Mouse (Mus musculus): ENCODE results near the gene Mex3b.

Gene Mex3b

GRCm38 (mm10) chr7:82867271-82868121 lies at the start of gene Mex3b:
TSS of gene Mex3b (plus strand) at chr7:82867333.
- DNase-seq (ENCODE audit: low spot score), result peak; percentile 30

- no peak for DNase-seq (ENCODE audit: low spot score)
Observed at GRCm38 (mm10) chr7:82819541-82819940, 47.6 kb upstream of the Mex3b start.

DNA sequence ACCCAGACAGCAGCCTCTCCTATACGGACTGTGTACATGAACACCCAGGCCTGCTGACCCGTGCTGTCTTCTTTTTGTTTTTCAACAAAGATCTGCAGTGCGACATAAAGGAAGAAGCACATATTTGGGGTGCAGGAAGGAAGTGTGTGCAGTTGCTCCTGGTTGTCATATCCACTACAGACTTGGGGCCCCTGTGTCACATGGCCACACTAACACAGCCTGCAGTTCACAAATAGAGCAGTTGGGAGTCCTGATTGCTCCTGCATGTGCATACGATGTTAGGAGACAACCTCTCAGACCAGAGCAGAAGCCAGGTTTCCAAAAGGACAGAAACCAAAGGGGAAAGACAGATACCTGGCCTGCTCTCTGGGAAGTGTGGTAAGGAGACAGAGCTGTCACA lies 46.5 kb upstream of the Mex3b start:
- DNase-seq (ENCODE audit: low spot score), result no peak

- no peak for DNase-seq (ENCODE audit: low spot score)
Observed at GRCm38 (mm10) chr7:82821501-82821900, 45.6 kb upstream of the Mex3b start.

- no peak for DNase-seq (ENCODE audit: low spot score)
Observed at GRCm38 (mm10) chr7:82822528-82822927, 44.6 kb upstream of the Mex3b start.

GRCm38 (mm10) chr7:82828193-82828592 lies 38.9 kb upstream of the Mex3b start:
- no peak for DNase-seq (ENCODE audit: low spot score)

GRCm38 (mm10) chr7:82829516-82829915 lies 37.6 kb upstream of the Mex3b start:
- DNase-seq (ENCODE audit: low spot score), result no peak

GRCm38 (mm10) chr7:82834471-82834870 lies 32.7 kb upstream of the Mex3b start:
- DNase-seq (ENCODE audit: low spot score), result no peak

DNA sequence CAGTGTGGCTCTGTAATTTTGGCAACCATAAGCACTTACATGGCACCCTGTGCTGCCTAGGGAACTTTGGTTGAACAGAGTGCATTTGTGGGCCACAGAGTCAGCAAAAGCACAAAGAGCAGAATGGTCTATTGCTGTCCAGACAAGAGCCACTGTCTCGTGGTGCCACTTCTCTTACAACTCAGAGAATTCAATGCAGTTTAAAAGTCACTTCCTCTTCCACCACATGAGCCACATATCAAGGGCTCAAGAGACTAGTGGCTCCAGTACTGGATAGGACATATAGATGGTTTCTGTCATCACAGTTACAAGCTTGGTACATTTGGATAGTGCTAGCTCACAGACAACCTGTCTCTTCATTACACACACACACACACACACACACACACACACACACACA lies 28.7 kb upstream of the Mex3b start:
- DNase-seq (ENCODE audit: low spot score), result no peak

- DNase-seq (ENCODE audit: low spot score), result no peak
Observed at GRCm38 (mm10) chr7:82838965-82839675, 28.0 kb upstream of the Mex3b start.

GRCm38 (mm10) chr7:82842222-82842920 lies 24.8 kb upstream of the Mex3b start:
- DNase-seq (ENCODE audit: low spot score), result no peak

- no peak for DNase-seq (ENCODE audit: low spot score)
Observed at GRCm38 (mm10) chr7:82850756-82851155, 16.4 kb upstream of the Mex3b start.

- DNase-seq (ENCODE audit: low spot score), result no peak
Observed at GRCm38 (mm10) chr7:82851670-82852069, 15.5 kb upstream of the Mex3b start.

DNA sequence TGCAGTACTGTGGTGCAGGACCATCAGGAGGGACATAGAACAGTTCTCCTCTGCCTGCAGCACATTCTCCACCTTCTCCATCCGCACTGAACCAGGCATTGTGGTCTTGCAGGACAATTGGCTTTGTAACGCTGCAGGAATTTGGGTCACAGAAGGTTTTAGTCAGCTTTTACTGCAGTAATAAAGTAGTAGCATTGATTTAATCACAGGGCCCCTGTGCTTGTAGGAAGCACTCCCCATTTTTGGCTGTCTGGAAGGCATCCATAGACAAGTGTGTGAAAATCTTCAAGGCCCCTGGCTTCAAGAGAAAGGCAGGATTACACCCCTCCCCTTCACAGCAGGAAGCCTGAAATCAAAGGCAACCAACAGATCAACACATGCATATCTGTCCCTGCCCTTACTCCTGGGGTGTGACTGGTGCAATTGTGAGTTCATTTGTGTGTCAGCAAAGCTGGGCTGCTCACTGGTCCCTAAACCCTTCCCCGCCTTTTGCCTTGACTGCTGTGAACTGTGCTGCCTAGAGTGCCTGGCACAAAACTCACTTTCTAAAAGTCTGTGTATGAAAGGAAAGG lies 12.9 kb upstream of the Mex3b start:
- no peak for DNase-seq (ENCODE audit: low spot score)

DNA sequence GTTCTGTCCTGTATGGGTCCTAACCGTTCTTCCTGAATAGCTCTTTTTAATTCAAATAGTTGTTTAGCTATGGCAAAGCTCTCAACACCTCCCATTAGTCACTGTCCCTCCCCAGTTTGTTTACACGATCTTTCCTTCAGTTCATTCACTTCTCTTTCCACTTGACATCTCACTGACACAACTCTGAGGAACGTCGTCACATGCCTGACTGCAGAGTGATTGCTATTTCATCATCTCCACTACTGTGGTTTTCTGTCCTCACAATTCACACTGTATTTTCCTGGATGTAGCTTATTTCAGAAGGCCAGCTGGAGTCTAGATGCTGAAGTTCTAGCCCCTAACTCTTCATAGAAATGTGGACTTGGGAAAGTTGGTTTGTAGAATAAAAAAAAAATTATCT lies 8.5 kb upstream of the Mex3b start:
- DNase-seq (ENCODE audit: low spot score), result no peak

DNA sequence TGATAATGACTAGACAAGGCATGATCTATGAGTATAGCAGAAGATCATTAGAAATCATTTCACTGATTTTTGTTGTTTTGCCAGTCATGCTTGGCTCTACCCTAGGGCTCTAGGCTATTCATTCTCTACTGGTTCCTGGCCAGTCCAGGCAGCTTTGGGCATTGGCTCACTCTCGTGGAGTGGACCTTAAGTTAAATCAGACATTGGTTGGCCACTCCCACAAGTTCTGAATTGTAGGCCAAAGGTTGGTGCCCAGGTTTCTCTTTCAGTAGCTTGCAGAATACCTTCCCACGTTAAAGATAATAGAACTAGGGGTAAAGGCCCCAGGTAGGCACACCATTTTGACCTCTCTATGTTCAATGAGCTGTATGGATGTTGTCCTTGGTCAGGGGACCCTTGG lies 6.5 kb upstream of the Mex3b start:
- no peak for DNase-seq (ENCODE audit: low spot score)

DNA sequence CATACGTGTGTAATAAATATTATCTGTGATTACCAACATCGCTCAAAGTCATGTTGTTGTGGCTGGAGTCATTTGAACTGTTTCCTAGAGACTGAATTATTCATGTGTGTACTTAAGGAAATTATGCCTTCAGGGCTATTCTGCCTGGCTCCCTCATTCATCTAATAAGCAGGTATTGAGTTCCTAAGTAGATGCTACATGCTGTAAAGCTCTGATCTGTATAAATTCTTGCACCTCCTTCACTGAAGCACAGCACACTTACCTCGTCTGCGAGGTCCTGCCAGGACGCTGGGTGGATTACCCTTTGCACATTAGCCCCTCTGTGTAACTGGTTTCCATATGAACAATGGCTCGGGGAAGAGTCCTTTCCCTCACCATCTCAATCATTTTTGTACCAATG lies 3.8 kb upstream of the Mex3b start:
- DNase-seq (ENCODE audit: low spot score), result no peak

- no peak for DNase-seq (ENCODE audit: low spot score)
Observed at GRCm38 (mm10) chr7:82864260-82864990, 2.7 kb upstream of the Mex3b start.

DNA sequence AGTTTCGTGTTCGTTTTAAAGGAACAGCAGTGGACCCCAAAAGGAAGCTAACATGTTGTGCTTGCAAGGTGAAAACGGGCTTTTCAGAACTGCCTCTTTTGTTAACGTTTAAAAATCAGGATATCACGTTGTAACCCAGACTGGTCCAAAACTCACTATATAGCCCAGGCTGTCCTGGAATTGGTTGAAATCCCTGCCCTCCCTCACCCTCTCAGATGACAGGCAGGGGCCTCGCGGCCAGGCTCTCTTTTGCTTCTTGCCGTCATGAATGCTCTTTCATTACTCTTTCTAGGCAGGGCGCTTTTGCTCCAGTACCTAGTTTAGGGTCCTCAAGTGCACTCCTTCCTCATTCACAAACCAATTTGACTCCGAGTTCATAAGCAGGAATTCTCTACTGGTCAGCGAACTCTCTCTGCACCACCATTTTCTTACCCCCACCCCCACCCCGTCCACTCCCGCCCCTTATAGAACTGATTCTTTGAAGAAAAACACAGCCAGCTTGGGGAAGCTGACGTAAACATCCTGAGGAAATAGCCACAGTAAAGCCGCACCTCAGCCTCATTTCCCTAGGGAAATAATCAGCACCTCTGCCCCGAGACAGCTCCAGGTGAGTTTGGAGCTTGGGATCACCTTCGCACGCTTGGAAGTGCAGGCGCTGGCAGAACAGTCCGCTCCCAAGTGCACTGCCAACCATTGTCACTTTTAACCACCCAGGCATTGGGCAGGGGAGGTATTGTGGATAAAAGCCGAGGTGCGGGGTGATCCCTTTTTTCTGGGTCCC lies 2.0 kb upstream of the Mex3b start:
- DNase-seq (ENCODE audit: low spot score), result no peak

- peak; percentile 90 for DNase-seq (ENCODE audit: low spot score)
Observed at GRCm38 (mm10) chr7:82865834-82866485, 1.2 kb upstream of the Mex3b start.
